Mouse (Mus musculus): ENCODE measurements around the gene Cmya5.

GRCm38 (mm10) chr13:93091176-93091575, 53.3 kb downstream of the Cmya5 start:
- TF ChIP-seq POLR2A (IDR thresholded peaks at IDR 0.05; ENCODE audit: borderline replicate concordance, extremely low read depth, insufficient read depth, insufficient read length, poor library complexity, severe bottlenecking), result no peak
- no peak for TF ChIP-seq CTCF (IDR thresholded peaks at IDR 0.05; ENCODE audit: borderline replicate concordance, extremely low read depth, insufficient read depth, insufficient read length)
